Mouse (Mus musculus): Measurements from ENCODE around the gene Kcnn4.

The Kcnn4 gene

GRCm38 (mm10) chr7:24366716-24367632 lies 3.1 kb upstream of the Kcnn4 start:
- DNase-seq (ENCODE audit: low read depth, low spot score): no peak

- DNase-seq (ENCODE audit: low read depth, low spot score): no peak
Observed at GRCm38 (mm10) chr7:24368226-24368625, 1.8 kb upstream of the Kcnn4 start.

GRCm38 (mm10) chr7:24368946-24369345 lies 1.1 kb upstream of the Kcnn4 start:
- no peak for DNase-seq (ENCODE audit: low read depth, low spot score)

- DNase-seq (ENCODE audit: low read depth, low spot score): no peak
Observed at GRCm38 (mm10) chr7:24371012-24371808, 1.1 kb downstream of the Kcnn4 start.

GRCm38 (mm10) chr7:24371809-24372145 lies 1.7 kb downstream of the Kcnn4 start:
- no peak for DNase-seq (ENCODE audit: low read depth, low spot score)

- no peak for DNase-seq (ENCODE audit: low read depth, low spot score)
Observed at GRCm38 (mm10) chr7:24372300-24372699, 2.2 kb downstream of the Kcnn4 start.

- DNase-seq (ENCODE audit: low read depth, low spot score): no peak
Observed at GRCm38 (mm10) chr7:24372786-24373185, 2.7 kb downstream of the Kcnn4 start.

- DNase-seq (ENCODE audit: low read depth, low spot score): no peak
Observed at GRCm38 (mm10) chr7:24373538-24374379, 3.7 kb downstream of the Kcnn4 start.

- DNase-seq (ENCODE audit: low read depth, low spot score): no peak
Observed at GRCm38 (mm10) chr7:24376456-24376855, 6.4 kb downstream of the Kcnn4 start.

- no peak for DNase-seq (ENCODE audit: low read depth, low spot score)
Observed at GRCm38 (mm10) chr7:24377091-24377865, 7.2 kb downstream of the Kcnn4 start.

GRCm38 (mm10) chr7:24378049-24378701 lies 8.1 kb downstream of the Kcnn4 start:
- no peak for DNase-seq (ENCODE audit: low read depth, low spot score)

GRCm38 (mm10) chr7:24379934-24380333 lies 9.9 kb downstream of the Kcnn4 start:
- no peak for DNase-seq (ENCODE audit: low read depth, low spot score)

- no peak for DNase-seq (ENCODE audit: low read depth, low spot score)
Observed at GRCm38 (mm10) chr7:24380370-24380769, 10.3 kb downstream of the Kcnn4 start.

GRCm38 (mm10) chr7:24382730-24383372 lies 12.8 kb downstream of the Kcnn4 start:
- DNase-seq (ENCODE audit: low read depth, low spot score): no peak

GRCm38 (mm10) chr7:24384070-24384469 lies 14.0 kb downstream of the Kcnn4 start:
- no peak for DNase-seq (ENCODE audit: low read depth, low spot score)

- DNase-seq (ENCODE audit: low read depth, low spot score): no peak
Observed at GRCm38 (mm10) chr7:24384827-24385226, 14.8 kb downstream of the Kcnn4 start.

GRCm38 (mm10) chr7:24387059-24387556 lies 17.0 kb downstream of the Kcnn4 start:
- DNase-seq (ENCODE audit: low read depth, low spot score): no peak

GRCm38 (mm10) chr7:24389516-24390187 lies 19.6 kb downstream of the Kcnn4 start:
- no peak for DNase-seq (ENCODE audit: low read depth, low spot score)

GRCm38 (mm10) chr7:24390512-24390911 lies 20.4 kb downstream of the Kcnn4 start:
- DNase-seq (ENCODE audit: low read depth, low spot score): no peak

Measured in brain, embryonic 18.5 days (tissue).